In the genomic region with DNA sequence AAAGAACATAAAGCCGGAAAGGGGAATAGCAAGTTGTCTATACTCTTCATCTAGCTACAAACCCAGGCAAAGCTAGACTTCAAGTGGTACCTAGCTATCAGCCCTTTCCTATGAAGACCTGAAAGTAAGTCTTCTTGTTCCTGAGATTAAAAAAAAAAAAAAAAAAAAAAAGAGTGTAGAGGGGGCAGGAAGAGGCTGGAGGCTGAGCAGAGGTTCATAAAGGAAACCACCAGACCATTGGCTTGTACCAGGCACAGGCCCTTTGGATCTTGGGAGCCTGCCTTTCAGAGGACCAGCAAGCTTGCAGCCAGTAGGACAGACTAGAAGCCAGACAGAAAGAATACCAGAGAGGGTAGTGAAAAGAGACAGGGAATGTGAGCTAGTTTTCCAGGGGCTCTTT, we compare ENCODE assay signal across 30 mouse cellular contexts. TPM values are rescaled to one million over a fixed set of nuclear protein-coding genes. Genes with fewer than 3 reads are reported as not detected.
DNase-seq lines count a peak whose midpoint lies in the region; ATAC-seq lines count a peak whose summit lies in the region.
"Had no signal": no experiment of that assay in that cellular context is flagged by ENCODE, and none has a peak within 500 bp of the region (broad histone marks: within the 10 kb centered on the region; RNA-seq: fewer than 3 reads in every experiment).

No protein-coding gene starts in this region.

- no peak overlapping the region for H3K9ac ChIP-seq in heart, embryonic 12.5 days
- H3K9ac ChIP-seq in neural tube, embryonic 11.5 days (ENCODE audit: low read length), result no peak overlapping the region
- peak overlapping the region; percentile 90 for H3K9ac ChIP-seq in liver, embryonic 16.5 days (ENCODE audit: low read depth, low read length)
- H3K9ac ChIP-seq: embryonic facial prominence, embryonic 15.5 days; forebrain, postnatal 0 days; hindbrain, embryonic 12.5 days; midbrain, embryonic 15.5 days; neural tube, embryonic 15.5 days had no signal

- no peak for DNase-seq in heart, adult 8-10 months (ENCODE audit: low spot score)
- DNase-seq in neural tube, embryonic 11.5 days (ENCODE audit: low spot score), result no peak
- DNase-seq in neural tube, embryonic 10.5 days (ENCODE audit: extremely low spot score, low spot score), result no peak
- DNase-seq in liver, result peak; percentile 44
- DNase-seq in urinary bladder, adult 2 months (ENCODE audit: low spot score), result no peak
- no peak for DNase-seq in lung, postnatal 25 days (ENCODE audit: low spot score)
- DNase-seq: adrenal gland, postnatal 10 days; B cell, adult 2 months; cerebellum, adult 9-10 months; forebrain, postnatal 0 days; gastrocnemius, postnatal 36 days; kidney, postnatal 25 days; layer of hippocampus, postnatal 36 days; right cerebral cortex, adult 18-20 months; right cerebral cortex, postnatal 4 days; thymus, adult 18-20 months had no signal

- peak overlapping the region; percentile 45 for H3K4me2 ChIP-seq in heart, embryonic 12.5 days
- H3K4me2 ChIP-seq in neural tube, embryonic 11.5 days (ENCODE audit: low read depth), result peak overlapping the region; percentile 13; the same call in 1 of the 2 replicates
- peak overlapping the region; percentile 90 for H3K4me2 ChIP-seq in liver, embryonic 16.5 days (ENCODE audit: low read depth, low read length)
- H3K4me2 ChIP-seq: embryonic facial prominence, embryonic 15.5 days; hindbrain, embryonic 12.5 days; midbrain, embryonic 15.5 days; neural tube, embryonic 15.5 days had no signal

- 0 out of 2 replicates have a peak overlapping the region, but pooled peaks have one; percentile 39 for H3K27ac ChIP-seq in heart, embryonic 12.5 days (ENCODE audit: poor library complexity, severe bottlenecking)
- no peak overlapping the region for H3K27ac ChIP-seq in neural tube, embryonic 11.5 days (ENCODE audit: low read depth, low read length)
- H3K27ac ChIP-seq in liver, embryonic 16.5 days (ENCODE audit: low read length), result peak overlapping the region; percentile 99
- H3K27ac ChIP-seq: embryonic facial prominence, embryonic 15.5 days; forebrain, embryonic 10.5 days; hindbrain, embryonic 12.5 days; midbrain, embryonic 15.5 days; neural tube, embryonic 15.5 days had no signal

- peak overlapping the region; percentile 60 for H3K4me3 ChIP-seq in heart, embryonic 12.5 days
- H3K4me3 ChIP-seq in neural tube, embryonic 11.5 days (ENCODE audit: low read depth, low read length), result no peak overlapping the region
- peak overlapping the region; percentile 76 for H3K4me3 ChIP-seq in liver, embryonic 16.5 days (ENCODE audit: low read depth, low read length)
- H3K4me3 ChIP-seq: embryonic facial prominence, embryonic 15.5 days; hindbrain, embryonic 12.5 days; midbrain, embryonic 15.5 days; myocyte; neural tube, embryonic 15.5 days had no signal

- peaks cover 30% of the 10 kb centered on the region for H3K4me1 ChIP-seq in heart, embryonic 12.5 days (replicated peaks)
- H3K4me1 ChIP-seq in neural tube, embryonic 11.5 days (ENCODE audit: control insufficient read depth, insufficient read depth, low read length), result peaks cover 7% of the 10 kb centered on the region
- H3K4me1 ChIP-seq in liver, embryonic 16.5 days (ENCODE audit: control insufficient read depth, low read depth, low read length), result peaks cover 49% of the 10 kb centered on the region

- H3K9me3 ChIP-seq in heart, embryonic 12.5 days (replicated peaks), result no peaks in the 10 kb centered on the region
- no peaks in the 10 kb centered on the region for H3K9me3 ChIP-seq in neural tube, embryonic 11.5 days (ENCODE audit: control insufficient read depth, low read length)
- no peaks in the 10 kb centered on the region for H3K9me3 ChIP-seq in liver, embryonic 16.5 days (replicated peaks; ENCODE audit: control insufficient read depth, low read length)
- H3K9me3 ChIP-seq: embryonic facial prominence, embryonic 15.5 days; forebrain, embryonic 10.5 days; hindbrain, embryonic 12.5 days; midbrain, embryonic 15.5 days; neural tube, embryonic 15.5 days had no signal

- WGBS in heart, embryonic 12.5 days, result 88% methylated on average over 1 of the region's 1 CpGs
- whole genome bisulfite sequencing in neural tube, embryonic 11.5 days, result 91% methylated on average over 1 of the region's 1 CpGs
- 34% methylated on average over 1 of the region's 1 CpGs for WGBS in liver, embryonic 16.5 days (ENCODE audit: insufficient replicate concordance)

- H3K36me3 ChIP-seq in heart, embryonic 12.5 days, result peaks cover 9% of the 10 kb centered on the region
- peaks cover under 1% of the 10 kb centered on the region; the same call in 1 of the 2 replicates for H3K36me3 ChIP-seq in neural tube, embryonic 11.5 days (ENCODE audit: control insufficient read depth, insufficient read depth, low read length)
- peaks cover 36% of the 10 kb centered on the region for H3K36me3 ChIP-seq in liver, embryonic 16.5 days (ENCODE audit: control insufficient read depth, insufficient read depth)

- no peaks in the 10 kb centered on the region for H3K27me3 ChIP-seq in heart, embryonic 12.5 days (replicated peaks)
- no peaks in the 10 kb centered on the region for H3K27me3 ChIP-seq in neural tube, embryonic 11.5 days (ENCODE audit: control insufficient read depth, insufficient read depth, low read length)
- H3K27me3 ChIP-seq in liver, embryonic 16.5 days (ENCODE audit: control insufficient read depth, insufficient read depth, low read depth, low read length), result no peaks in the 10 kb centered on the region
- H3K27me3 ChIP-seq: CH12.LX; neural tube, embryonic 15.5 days had no signal

- no peak for ATAC-seq in heart, embryonic 12.5 days (ENCODE audit: insufficient number of reproducible peaks, low FRiP score)
- ATAC-seq in neural tube, embryonic 11.5 days (ENCODE audit: insufficient read depth, low FRiP score, low TSS enrichment), result no peak
- ATAC-seq in liver, embryonic 16.5 days (ENCODE audit: low read depth), result no peak
- ATAC-seq: activated CD4-positive, CD25-positive, alpha-beta regulatory T cell, adult 4 months; forebrain, postnatal 0 days; intestine, postnatal 0 days; midbrain, embryonic 15.5 days had no signal

RNA-seq across cellular contexts. Expression of gene Nfe2, which starts 4.9 kb away (rescaled TPM):
- 12.1 and 12.4 TPM in 2 replicates for polyA plus RNA-seq in heart, embryonic 12.5 days (2016; fragmentation: Nextera tagmentation; extraction: Ambion mirVana)
- total RNA-seq in heart, adult 8-10 months (2022), result 1 to 10 TPM in 2 of 4 experiments, under 1 TPM in 2; 0.31 to 2.6 (median 0.88) TPM
- polyA plus RNA-seq in neural tube, embryonic 11.5 days (2014; fragmentation: Nextera tagmentation; extraction: Ambion mirVana), result 6.5 and 7.3 TPM in 2 replicates
- 202 and 220 TPM in 2 replicates for polyA plus RNA-seq in liver, embryonic 16.5 days (2015; fragmentation: Nextera tagmentation; extraction: Ambion mirVana)
- 0.28 and 0.34 TPM in 2 replicates for polyA plus RNA-seq in urinary bladder, adult 2 months (2012; rRNA removed)
- total RNA-seq: CH12.LX; gastrocnemius, adult 18-20 months; gastrocnemius, postnatal 36 days; layer of hippocampus, adult 8-10 months; left cerebral cortex, postnatal 10 days had no signal

RNA-seq across cellular contexts. Expression of gene Hnrnpa1, which starts 13.1 kb away (rescaled TPM):
- 554 and 557 TPM in 2 replicates for polyA plus RNA-seq in heart, embryonic 12.5 days (2016; fragmentation: Nextera tagmentation; extraction: Ambion mirVana)
- 100 to 1,000 TPM; 134 to 164 (median 150) TPM for total RNA-seq in heart, adult 8-10 months (2022)
- 1,373 and 1,392 TPM in 2 replicates for polyA plus RNA-seq in neural tube, embryonic 11.5 days (2014; fragmentation: Nextera tagmentation; extraction: Ambion mirVana)
- polyA plus RNA-seq in liver, embryonic 16.5 days (2015; fragmentation: Nextera tagmentation; extraction: Ambion mirVana), result 174 and 193 TPM in 2 replicates
- 323 and 341 TPM in 2 replicates for polyA plus RNA-seq in urinary bladder, adult 2 months (2012; rRNA removed)

RNA-seq across cellular contexts. Expression of gene Cbx5, which starts 13.7 kb away (rescaled TPM):
- 150 and 164 TPM in 2 replicates for polyA plus RNA-seq in heart, embryonic 12.5 days (2016; fragmentation: Nextera tagmentation; extraction: Ambion mirVana)
- total RNA-seq in heart, adult 8-10 months (2022), result 10 to 100 TPM; 52.4 to 59.1 (median 57.0) TPM
- 187 and 189 TPM in 2 replicates for polyA plus RNA-seq in neural tube, embryonic 11.5 days (2014; fragmentation: Nextera tagmentation; extraction: Ambion mirVana)
- 40.6 and 45.9 TPM in 2 replicates for polyA plus RNA-seq in liver, embryonic 16.5 days (2015; fragmentation: Nextera tagmentation; extraction: Ambion mirVana)
- 23.9 and 24.4 TPM in 2 replicates for polyA plus RNA-seq in urinary bladder, adult 2 months (2012; rRNA removed)

RNA-seq across cellular contexts. Expression of gene Copz1, which starts 19.2 kb away (rescaled TPM):
- 166 TPM in 2 replicates for polyA plus RNA-seq in heart, embryonic 12.5 days (2016; fragmentation: Nextera tagmentation; extraction: Ambion mirVana)
- 10 to 100 TPM; 48.9 to 55.0 (median 49.4) TPM for total RNA-seq in heart, adult 8-10 months (2022)
- polyA plus RNA-seq in neural tube, embryonic 11.5 days (2014; fragmentation: Nextera tagmentation; extraction: Ambion mirVana), result 307 and 317 TPM in 2 replicates
- polyA plus RNA-seq in liver, embryonic 16.5 days (2015; fragmentation: Nextera tagmentation; extraction: Ambion mirVana), result 194 TPM in 2 replicates
- polyA plus RNA-seq in urinary bladder, adult 2 months (2012; rRNA removed), result 125 and 135 TPM in 2 replicates

RNA-seq across cellular contexts. Expression of gene Gpr84, which starts 57.1 kb away (rescaled TPM):
- polyA plus RNA-seq in heart, embryonic 12.5 days (2016; fragmentation: Nextera tagmentation; extraction: Ambion mirVana), result 0.17 and 0.29 TPM in 2 replicates
- not detected for total RNA-seq in heart, adult 8-10 months (2022)
- 0.34 and 0.50 TPM in 2 replicates for polyA plus RNA-seq in neural tube, embryonic 11.5 days (2014; fragmentation: Nextera tagmentation; extraction: Ambion mirVana)
- polyA plus RNA-seq in liver, embryonic 16.5 days (2015; fragmentation: Nextera tagmentation; extraction: Ambion mirVana), result 1.0 and 1.1 TPM in 2 replicates
- not detected in 2 replicates for polyA plus RNA-seq in urinary bladder, adult 2 months (2012; rRNA removed)
- total RNA-seq: adrenal gland, postnatal 10 days; gastrocnemius, adult 18-20 months; gastrocnemius, postnatal 36 days had no signal
- polyA plus RNA-seq: activated CD4-positive, CD25-positive, alpha-beta regulatory T cell, adult 4 months; intestine, postnatal 0 days had no signal

Comparison
In these comparisons a context has a peak if more than half of its experiments do, and no peak if none do; other contexts are left out.
1. H3K4me2 ChIP-seq: peak in every context shown above with its lines; median percentile 90 in liver, embryonic 16.5 days; 45 in heart, embryonic 12.5 days; 13 in neural tube, embryonic 11.5 days.
2. RNA of gene Nfe2, which starts 4.9 kb away (polyA plus RNA-seq): 202 to 220 TPM in liver, embryonic 16.5 days; 12.1 to 12.4 TPM in heart, embryonic 12.5 days, 6.5 to 7.3 TPM in neural tube, embryonic 11.5 days and 0.28 to 0.34 TPM in urinary bladder, adult 2 months; every median in the first group is over 10 times any median in the second.